In genomic region chr6:134243546-134243945, GRCm38 (mm10) we compare ENCODE assay signal across 10 mouse cellular contexts.
DNase-seq lines count a peak whose midpoint lies in the region; ATAC-seq and TF ChIP-seq lines count a peak whose summit lies in the region.
"Had no signal": no experiment of that assay in that cellular context is flagged by ENCODE, and none has a peak within 500 bp of the region (broad histone marks: within the 10 kb centered on the region; RNA-seq: fewer than 3 reads in every experiment).

No protein-coding gene starts in this region.

- H3K9ac ChIP-seq in neural tube, embryonic 15.5 days (replicated peaks), result no peak overlapping the region
- H3K9ac ChIP-seq in heart, embryonic 14.5 days (ENCODE audit: low read length), result no peak overlapping the region
- no peak overlapping the region for H3K9ac ChIP-seq in stomach, postnatal 0 days (ENCODE audit: low read length)
- H3K9ac ChIP-seq: hindbrain, embryonic 13.5 days had no signal

- no peak for ATAC-seq in neural tube, embryonic 15.5 days (ENCODE audit: low FRiP score)
- ATAC-seq in heart, embryonic 14.5 days (ENCODE audit: insufficient number of reproducible peaks, insufficient read depth, low FRiP score, low read depth), result no peak
- ATAC-seq in stomach, postnatal 0 days (ENCODE audit: low FRiP score, low TSS enrichment), result no peak
- ATAC-seq in CD4-positive, CD25-positive, alpha-beta regulatory T cell, adult 4 months, result no peak

- H3K4me2 ChIP-seq in neural tube, embryonic 15.5 days, result no peak overlapping the region
- H3K4me2 ChIP-seq in heart, embryonic 14.5 days (ENCODE audit: low read length), result no peak overlapping the region
- H3K4me2 ChIP-seq in stomach, postnatal 0 days (replicated peaks; ENCODE audit: low read depth), result no peak overlapping the region
- H3K4me2 ChIP-seq: hindbrain, embryonic 13.5 days had no signal

- WGBS in neural tube, embryonic 15.5 days, result 88% methylated on average over 4 of the region's 4 CpGs
- 71% methylated on average over 4 of the region's 4 CpGs for WGBS in heart, embryonic 14.5 days
- WGBS in stomach, postnatal 0 days, result 81% methylated on average over 4 of the region's 4 CpGs

- 0 out of 2 replicates have a peak, but pooled peaks cover 4% of the 10 kb centered on the region for H3K36me3 ChIP-seq in neural tube, embryonic 15.5 days
- peaks cover 11% of the 10 kb centered on the region for H3K36me3 ChIP-seq in heart, embryonic 14.5 days (ENCODE audit: control insufficient read depth, insufficient read depth, low read length)
- no peaks in the 10 kb centered on the region for H3K36me3 ChIP-seq in stomach, postnatal 0 days (ENCODE audit: control insufficient read depth, insufficient read depth, low read length)

- 0 out of 2 replicates have a peak, but pooled peaks cover under 1% of the 10 kb centered on the region for H3K4me1 ChIP-seq in neural tube, embryonic 15.5 days
- peaks cover 16 to 36% of the 10 kb centered on the region in 2 experiments for H3K4me1 ChIP-seq in heart, embryonic 14.5 days (ENCODE audit: control insufficient read depth in 2 of 2, insufficient read depth in 2 of 2, low read length in 2 of 2)
- no peaks in the 10 kb centered on the region for H3K4me1 ChIP-seq in stomach, postnatal 0 days (replicated peaks; ENCODE audit: control insufficient read depth, insufficient read depth)
- H3K4me1 ChIP-seq: hindbrain, embryonic 13.5 days had no signal

- peak overlapping the region; percentile 45; the same call in 1 of the 2 replicates for H3K27ac ChIP-seq in neural tube, embryonic 15.5 days (replicated peaks)
- peak overlapping the region; percentile 26 to 53; a peak in 3 of 4 replicates for H3K27ac ChIP-seq in heart, embryonic 14.5 days (replicated peaks in 1 of 2; ENCODE audit: control insufficient read depth in 1 of 2, insufficient read depth in 1 of 2, low read depth in 2 of 2, low read length in 2 of 2)
- H3K27ac ChIP-seq in stomach, postnatal 0 days (replicated peaks), result peak overlapping the region; percentile 30; the same call in 1 of the 2 replicates
- H3K27ac ChIP-seq: hindbrain, embryonic 13.5 days had no signal

- no peaks in the 10 kb centered on the region for H3K9me3 ChIP-seq in neural tube, embryonic 15.5 days (replicated peaks)
- H3K9me3 ChIP-seq in heart, embryonic 14.5 days (ENCODE audit: control insufficient read depth, low read length), result no peaks in the 10 kb centered on the region; the same call in 1 of the 2 replicates
- no peaks in the 10 kb centered on the region for H3K9me3 ChIP-seq in stomach, postnatal 0 days (ENCODE audit: control insufficient read depth, low read length)

- no peak overlapping the region for H3K4me3 ChIP-seq in neural tube, embryonic 15.5 days (replicated peaks)
- H3K4me3 ChIP-seq in heart, embryonic 14.5 days (ENCODE audit: control insufficient read depth in 1 of 2, insufficient read depth in 1 of 2, low read depth in 1 of 2, low read length in 2 of 2), result no peak overlapping the region
- no peak overlapping the region for H3K4me3 ChIP-seq in stomach, postnatal 0 days (ENCODE audit: low read depth, low read length)
- H3K4me3 ChIP-seq: erythroblast, embryonic 14.5 days; hindbrain, embryonic 13.5 days had no signal

- TF ChIP-seq EP300 in stomach, postnatal 0 days (optimal IDR thresholded peaks at IDR 0.05), result no peak

- no peak for TF ChIP-seq CTCF in stomach, postnatal 0 days (IDR thresholded peaks at IDR 0.05; ENCODE audit: low read depth)

- no peak for DNase-seq in neural tube, embryonic 10.5 days (ENCODE audit: extremely low spot score, low spot score)
- peak; percentile 52 to 79 for DNase-seq in kidney, postnatal 36 days
- DNase-seq in stomach, postnatal 0 days (ENCODE audit: low spot score), result no peak
- no peak for DNase-seq in layer of hippocampus, postnatal 36 days
- no peak for DNase-seq in liver

- H3K27me3 ChIP-seq in neural tube, embryonic 15.5 days (replicated peaks), result no peaks in the 10 kb centered on the region
- H3K27me3 ChIP-seq in heart, embryonic 14.5 days (ENCODE audit: control insufficient read depth, insufficient read depth, low read length), result no peaks in the 10 kb centered on the region
- no peaks in the 10 kb centered on the region for H3K27me3 ChIP-seq in stomach, postnatal 0 days (ENCODE audit: control insufficient read depth, insufficient read depth, low read length)
- H3K27me3 ChIP-seq: hindbrain, embryonic 13.5 days had no signal

Comparison
In these comparisons a context has a peak if more than half of its experiments do, and no peak if none do; other contexts are left out.
1. DNase-seq: peak in kidney, postnatal 36 days (2 of 2); none in neural tube, embryonic 10.5 days (single experiment), stomach, postnatal 0 days (single experiment), layer of hippocampus, postnatal 36 days (0 of 2) and liver (single experiment).
2. Peak in every context shown above with its lines, with median percentiles within 50 percentile points of each other: H3K27ac ChIP-seq.